Mouse (Mus musculus) forebrain, embryonic 12.5 days (tissue): ENCODE results near the gene Thap4. TPM values are rescaled to one million over a fixed set of nuclear protein-coding genes. Genes with fewer than 3 reads are reported as not detected.
A peak's percentile ranks its signal among the peaks of the same experiment; 100 is the strongest.

Experiments
- ATAC-seq: fragments of 200-750 bp; cut with Nextera tagmentation; 2 replicates; pipeline ENCODE4 v1.8.0; 2017; ENCODE audit warnings: moderate TSS enrichment; ENCODE audit not compliant: low FRiP score
- H3K27ac ChIP-seq: fragments of 300-500 bp; sonication (generic); 2 replicates; pipeline ENCODE4 v1.5.1; 2016; ENCODE audit warnings: mild to moderate bottlenecking
- H3K27me3 ChIP-seq: fragments of 300-500 bp; sonication (generic); 2 replicates; pipeline ENCODE4 v1.6.1; 2016; ENCODE audit warnings: mild to moderate bottlenecking
- H3K36me3 ChIP-seq: fragments of 300-500 bp; sonication (generic); replicated peaks from 2 replicates; pipeline ENCODE4 v1.6.1; 2016; ENCODE audit warnings: mild to moderate bottlenecking
- H3K4me1 ChIP-seq: fragments of 300-500 bp; sonication (generic); 2 replicates; pipeline ENCODE4 v1.6.1; 2016
- H3K4me2 ChIP-seq: fragments of 300-500 bp; sonication (generic); 2 replicates; pipeline ENCODE4 v1.6.1; 2016; ENCODE audit warnings: mild to moderate bottlenecking, moderate library complexity
- H3K4me3 ChIP-seq: fragments of 300-500 bp; sonication (generic); replicated peaks from 2 replicates; pipeline ENCODE4 v1.5.1; 2016; ENCODE audit warnings: mild to moderate bottlenecking
- H3K9ac ChIP-seq: fragments of 300-500 bp; sonication (generic); 2 replicates; pipeline ENCODE4 v1.6.1; 2016; ENCODE audit warnings: mild to moderate bottlenecking
- H3K9me3 ChIP-seq: fragments of 300-500 bp; sonication (generic); 2 replicates; pipeline ENCODE4 v1.6.1; 2016
- WGBS: fragments of 180-500 bp; shearing (Covaris S2); methylation state at CpG from one replicate; pipeline ENCODE4 v1.1.7; 2016; 5-methylcytosine and 5-hydroxymethylcytosine counted together
- polyA plus RNA-seq: library from polyadenylated mRNA; unstranded; fragments of >200 nt; fragmentation: Nextera tagmentation; extraction: Ambion mirVana; gene quantifications from 2 replicates; pipeline ENCODE4 v1.2.1, GENCODE M21; 2016

Gene Thap4
- 35.9 and 36.7 TPM in 2 replicates for polyA plus RNA-seq

GRCm38 (mm10) chr1:93754573-93755290 is at the start of gene Thap4:
Thap4 (minus strand) TSS chr1:93754864.
- Histone ChIP-seq H3K4me2 (peak within 1 kb of the TSS; percentile 86), H3K9ac (peak within 1 kb of the TSS; percentile 84), H3K4me3 (peak within 1 kb of the TSS; percentile 85), H3K36me3 (peaks cover 7% of the 10 kb centered on the region), H3K27me3 (no peaks in the 10 kb centered on the region), H3K9me3 (no peaks in the 10 kb centered on the region), H3K27ac (peak within 1 kb of the TSS; percentile 90), H3K4me1 (peaks cover 31% of the 10 kb centered on the region)
- under 1% methylated on average over 105 of the region's 121 CpGs for WGBS
- peak; percentile 95 for ATAC-seq

GRCm38 (mm10) chr1:93803556-93804507 is 49.2 kb upstream of the Thap4 start, which contains the start of gene Ing5:
Ing5 (plus strand) TSS chr1:93803965.
- Histone ChIP-seq H3K4me2 (peak within 1 kb of the TSS; percentile 87), H3K27ac (peak within 1 kb of the TSS; percentile 98), H3K27me3 (no peaks in the 10 kb centered on the region), H3K9ac (peak within 1 kb of the TSS; percentile 80), H3K9me3 (no peaks in the 10 kb centered on the region), H3K4me1 (peaks cover 39% of the 10 kb centered on the region), H3K36me3 (peaks cover 39% of the 10 kb centered on the region), H3K4me3 (peak within 1 kb of the TSS; percentile 83)
- ATAC-seq, result peak; percentile 94
- under 1% methylated on average over 71 of the region's 94 CpGs for WGBS

- no peak overlapping the region for H3K9ac ChIP-seq
- no peaks in the 10 kb centered on the region for H3K27me3 ChIP-seq
- peak overlapping the region; percentile 87 for H3K4me2 ChIP-seq
- H3K4me3 ChIP-seq, result no peak overlapping the region
- H3K27ac ChIP-seq, result no peak overlapping the region
- peaks cover 39% of the 10 kb centered on the region for H3K36me3 ChIP-seq
- 89% methylated on average over 5 of the region's 5 CpGs for WGBS
- H3K9me3 ChIP-seq, result no peaks in the 10 kb centered on the region
- peaks cover 39% of the 10 kb centered on the region for H3K4me1 ChIP-seq
- ATAC-seq, result no peak
These were observed 48.1 kb upstream of the Thap4 start for GRCm38 (mm10) chr1:93802771-93803170.

- ATAC-seq, result peak; percentile 66
- under 1% methylated on average over 42 of the region's 42 CpGs for WGBS
- Histone ChIP-seq H3K27ac (peak within 1 kb of the TSS; percentile 82), H3K9me3 (no peaks in the 10 kb centered on the region), H3K4me1 (peaks cover 39% of the 10 kb centered on the region), H3K4me3 (peak within 1 kb of the TSS; percentile 75), H3K27me3 (no peaks in the 10 kb centered on the region), H3K36me3 (peaks cover 39% of the 10 kb centered on the region), H3K9ac (peak within 1 kb of the TSS; percentile 83), H3K4me2 (peak within 1 kb of the TSS; percentile 72)
These were observed 47.1 kb upstream of the Thap4 start, which contains the start of gene Dtymk for GRCm38 (mm10) chr1:93801741-93802238. Dtymk (minus strand) TSS chr1:93801934.

GRCm38 (mm10) chr1:93800670-93801503 is 46.2 kb upstream of the Thap4 start:
- H3K4me1 ChIP-seq, result peaks cover 39% of the 10 kb centered on the region
- no peak for ATAC-seq
- H3K9me3 ChIP-seq, result no peaks in the 10 kb centered on the region
- H3K9ac ChIP-seq, result peak overlapping the region; percentile 83
- H3K27ac ChIP-seq, result no peak overlapping the region
- 78% methylated on average over 21 of the region's 21 CpGs for WGBS
- peaks cover 38% of the 10 kb centered on the region for H3K36me3 ChIP-seq
- H3K27me3 ChIP-seq, result no peaks in the 10 kb centered on the region
- H3K4me3 ChIP-seq, result peak overlapping the region; percentile 75
- peak overlapping the region; percentile 72 for H3K4me2 ChIP-seq

GRCm38 (mm10) chr1:93795886-93796285 is 41.2 kb upstream of the Thap4 start:
- Histone ChIP-seq H3K36me3 (peaks cover 86% of the 10 kb centered on the region), H3K9ac (no peak overlapping the region), H3K27ac (no peak overlapping the region), H3K4me3 (no peak overlapping the region), H3K4me1 (peaks cover 4% of the 10 kb centered on the region), H3K4me2 (no peak overlapping the region), H3K9me3 (no peaks in the 10 kb centered on the region), H3K27me3 (no peaks in the 10 kb centered on the region)
- 85% methylated on average over 8 of the region's 8 CpGs for WGBS
- ATAC-seq, result no peak

GRCm38 (mm10) chr1:93794526-93794925 is 39.9 kb upstream of the Thap4 start:
- WGBS, result 95% methylated on average over 8 of the region's 8 CpGs
- Histone ChIP-seq H3K4me2 (no peak overlapping the region), H3K9me3 (no peaks in the 10 kb centered on the region), H3K36me3 (peaks cover 92% of the 10 kb centered on the region), H3K27ac (no peak overlapping the region), H3K4me1 (no peaks in the 10 kb centered on the region), H3K4me3 (no peak overlapping the region), H3K27me3 (no peaks in the 10 kb centered on the region), H3K9ac (no peak overlapping the region)
- no peak for ATAC-seq

GRCm38 (mm10) chr1:93786912-93787311 is 32.2 kb upstream of the Thap4 start:
- H3K4me2 ChIP-seq, result no peak overlapping the region
- H3K9ac ChIP-seq, result no peak overlapping the region
- no peak overlapping the region for H3K4me3 ChIP-seq
- H3K36me3 ChIP-seq, result peaks cover 94% of the 10 kb centered on the region
- no peaks in the 10 kb centered on the region for H3K27me3 ChIP-seq
- H3K4me1 ChIP-seq, result no peaks in the 10 kb centered on the region
- no peak overlapping the region for H3K27ac ChIP-seq
- no peaks in the 10 kb centered on the region for H3K9me3 ChIP-seq
- no peak for ATAC-seq
- WGBS, result 94% methylated on average over 2 of the region's 2 CpGs

GRCm38 (mm10) chr1:93776686-93777085 is 22.0 kb upstream of the Thap4 start:
- 83% methylated on average over 5 of the region's 5 CpGs for WGBS
- Histone ChIP-seq H3K27ac (no peak overlapping the region), H3K4me1 (no peaks in the 10 kb centered on the region), H3K4me2 (no peak overlapping the region), H3K36me3 (peaks cover 75% of the 10 kb centered on the region), H3K4me3 (no peak overlapping the region), H3K27me3 (no peaks in the 10 kb centered on the region), H3K9me3 (no peaks in the 10 kb centered on the region), H3K9ac (no peak overlapping the region)
- no peak for ATAC-seq

- Histone ChIP-seq H3K4me2 (no peak overlapping the region), H3K27me3 (no peaks in the 10 kb centered on the region), H3K27ac (no peak overlapping the region), H3K9me3 (no peaks in the 10 kb centered on the region), H3K4me3 (no peak overlapping the region), H3K9ac (no peak overlapping the region), H3K36me3 (peaks cover 43% of the 10 kb centered on the region), H3K4me1 (no peaks in the 10 kb centered on the region)
- WGBS, result 93% methylated on average over 3 of the region's 3 CpGs
- ATAC-seq, result no peak
These were observed 15.2 kb upstream of the Thap4 start for GRCm38 (mm10) chr1:93769901-93770300.

GRCm38 (mm10) chr1:93767600-93767999 is 12.9 kb upstream of the Thap4 start:
- WGBS, result 95% methylated on average over 6 of the region's 6 CpGs
- Histone ChIP-seq H3K9ac (no peak overlapping the region), H3K4me1 (no peaks in the 10 kb centered on the region), H3K36me3 (peaks cover 26% of the 10 kb centered on the region), H3K27ac (no peak overlapping the region), H3K4me2 (no peak overlapping the region), H3K27me3 (no peaks in the 10 kb centered on the region), H3K9me3 (no peaks in the 10 kb centered on the region), H3K4me3 (no peak overlapping the region)
- ATAC-seq, result no peak
